ENCODE assay signal across 19 mouse cellular contexts in the genomic region with DNA sequence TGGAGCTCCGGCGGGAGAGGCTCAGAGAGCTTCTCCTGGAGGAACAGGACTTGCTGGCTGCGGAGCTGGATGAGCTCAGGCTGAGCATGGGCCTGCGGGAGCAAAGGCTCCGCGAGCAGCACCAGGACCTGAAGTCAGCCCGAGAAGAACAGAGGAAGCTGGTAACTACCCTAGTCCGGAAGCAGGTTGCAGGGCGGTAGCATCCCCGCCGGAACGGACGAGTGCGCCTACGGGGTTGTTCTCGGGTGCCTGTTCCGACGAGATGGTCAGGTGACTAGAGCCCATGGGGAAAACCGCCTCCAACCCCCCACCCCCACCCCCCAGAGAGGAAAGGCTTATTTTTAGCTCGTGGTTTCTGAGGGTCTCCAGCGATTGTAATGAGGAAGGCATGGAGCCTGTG. TPM values are rescaled to one million over a fixed set of nuclear protein-coding genes. Genes with fewer than 3 reads are reported as not detected.
DNase-seq lines count a peak whose midpoint lies in the region; ATAC-seq and TF ChIP-seq lines count a peak whose summit lies in the region.
"Had no signal": no experiment of that assay in that cellular context is flagged by ENCODE, and none has a peak within 500 bp of the region (broad histone marks: within the 10 kb centered on the region; RNA-seq: fewer than 3 reads in every experiment).

No protein-coding gene starts in this region.

- no peak for TF ChIP-seq CTCF in liver, postnatal 0 days (IDR thresholded peaks at IDR 0.05; ENCODE audit: low read depth)

- no peak for TF ChIP-seq EP300 in liver, postnatal 0 days (IDR thresholded peaks at IDR 0.05; ENCODE audit: low read depth)

- DNase-seq in CD4-positive, CD25-positive, alpha-beta regulatory T cell, adult 2 months (ENCODE audit: low read depth, low spot score): peak; percentile 54
- no peak for DNase-seq in ES-E14 (ENCODE audit: low read depth, low spot score)
- DNase-seq in liver, postnatal 0 days: no peak
- DNase-seq in left cerebral cortex, adult 11 months (ENCODE audit: low spot score): no peak
- DNase-seq: cerebellum, postnatal 10 days; gastrocnemius, postnatal 25 days; kidney, adult 8-10 months; kidney, postnatal 14 days; left cerebral cortex, postnatal 4 days; lung, postnatal 10 days; right cerebral cortex, postnatal 4 days; thymus, adult 18-20 months had no signal

- in situ Hi-C loops in ES-E14 (cut with MboI; ENCODE audit: low sequenced_read_pairs in 2 of 2, unreplicated experiment in 2 of 2): no loop called here

- peaks cover 28% of the 10 kb centered on the region for H3K4me1 ChIP-seq in megakaryocyte, embryonic 14.5 days
- H3K4me1 ChIP-seq in ES-E14 (ENCODE audit: control insufficient read depth in 2 of 2, insufficient read depth in 2 of 2, low read length in 2 of 2, poor library complexity in 1 of 2): peaks cover 0 to 8% of the 10 kb centered on the region in 2 experiments; a peak in 1 of 4 replicates
- peaks cover 7% of the 10 kb centered on the region for H3K4me1 ChIP-seq in liver, postnatal 0 days (ENCODE audit: insufficient read depth)
- H3K4me1 ChIP-seq in midbrain, embryonic 15.5 days: peaks cover 9% of the 10 kb centered on the region

- no peaks in the 10 kb centered on the region for H3K27me3 ChIP-seq in megakaryocyte, embryonic 14.5 days (replicated peaks)
- H3K27me3 ChIP-seq in liver, postnatal 0 days (ENCODE audit: insufficient read depth, low read length): no peaks in the 10 kb centered on the region
- no peaks in the 10 kb centered on the region for H3K27me3 ChIP-seq in midbrain, embryonic 15.5 days (replicated peaks)
- H3K27me3 ChIP-seq: embryonic facial prominence, embryonic 12.5 days; forebrain, embryonic 15.5 days had no signal

- H3K9ac ChIP-seq in ES-E14 (ENCODE audit: insufficient read depth, low read depth, low read length, poor library complexity, severe bottlenecking): peak overlapping the region; percentile 23; the same call in 1 of the 2 replicates
- no peak overlapping the region for H3K9ac ChIP-seq in liver, postnatal 0 days (replicated peaks)
- H3K9ac ChIP-seq in midbrain, embryonic 15.5 days: no peak overlapping the region
- H3K9ac ChIP-seq: forebrain, embryonic 15.5 days had no signal

- WGBS in liver, postnatal 0 days (ENCODE audit: insufficient replicate concordance): 47% methylated on average over 21 of the region's 21 CpGs
- WGBS in midbrain, embryonic 15.5 days: 95% methylated on average over 21 of the region's 21 CpGs

- peaks cover 50% of the 10 kb centered on the region for H3K36me3 ChIP-seq in megakaryocyte, embryonic 14.5 days (replicated peaks; ENCODE audit: low read length)
- H3K36me3 ChIP-seq in ES-E14 (ENCODE audit: control insufficient read depth, insufficient read depth, low read length, poor library complexity, severe bottlenecking): peaks cover 22% of the 10 kb centered on the region
- peaks cover 13% of the 10 kb centered on the region for H3K36me3 ChIP-seq in liver, postnatal 0 days (replicated peaks; ENCODE audit: insufficient read depth, low read length)
- H3K36me3 ChIP-seq in midbrain, embryonic 15.5 days (replicated peaks): peaks cover 14% of the 10 kb centered on the region; the same call in 1 of the 2 replicates

- ATAC-seq in megakaryocyte, adult 5-6 weeks (ENCODE audit: poor library complexity, severe bottlenecking): no peak
- ATAC-seq in liver, postnatal 0 days: no peak
- ATAC-seq in midbrain, embryonic 15.5 days (replicated peaks): no peak
- ATAC-seq: forebrain, embryonic 15.5 days had no signal

- H3K4me2 ChIP-seq in liver, postnatal 0 days (ENCODE audit: low read depth, low read length): peak overlapping the region; percentile 47
- H3K4me2 ChIP-seq in midbrain, embryonic 15.5 days: no peak overlapping the region

- no peak overlapping the region for H3K27ac ChIP-seq in ES-E14 (ENCODE audit: insufficient read depth, low read depth, low read length, poor library complexity, severe bottlenecking)
- H3K27ac ChIP-seq in liver, postnatal 0 days (ENCODE audit: low read depth): no peak overlapping the region
- no peak overlapping the region for H3K27ac ChIP-seq in midbrain, embryonic 15.5 days
- H3K27ac ChIP-seq: embryonic facial prominence, embryonic 12.5 days; forebrain, embryonic 15.5 days; layer of hippocampus, adult 2 months; left cerebral cortex, adult 2 months had no signal

- H3K4me3 ChIP-seq in megakaryocyte, embryonic 14.5 days (replicated peaks): peak overlapping the region; percentile 77
- peak overlapping the region; percentile 28 to 53; a peak in 3 of 4 replicates for H3K4me3 ChIP-seq in ES-E14 (ENCODE audit: insufficient read depth in 1 of 2, low read depth in 1 of 2, low read length in 2 of 2, poor library complexity in 1 of 2, severe bottlenecking in 1 of 2)
- H3K4me3 ChIP-seq in liver, postnatal 0 days (ENCODE audit: low read depth, low read length): 0 out of 2 replicates have a peak overlapping the region, but pooled peaks have one; percentile 1
- H3K4me3 ChIP-seq in midbrain, embryonic 15.5 days: no peak overlapping the region
- H3K4me3 ChIP-seq: layer of hippocampus, adult 2 months; left cerebral cortex, adult 2 months had no signal

- H3K9me3 ChIP-seq in megakaryocyte, embryonic 14.5 days: no peaks in the 10 kb centered on the region
- H3K9me3 ChIP-seq in ES-E14 (ENCODE audit: control insufficient read depth, insufficient read depth, low read depth, low read length): no peaks in the 10 kb centered on the region
- no peaks in the 10 kb centered on the region for H3K9me3 ChIP-seq in liver, postnatal 0 days (ENCODE audit: low read length)
- no peaks in the 10 kb centered on the region for H3K9me3 ChIP-seq in midbrain, embryonic 15.5 days
- H3K9me3 ChIP-seq: embryonic facial prominence, embryonic 12.5 days; forebrain, embryonic 15.5 days had no signal

TF ChIP-seq in ES-E14, 5 proteins besides CTCF, POLR2A, EP300 and RAD21:
- no peak for TF ChIP-seq CHD2 (IDR thresholded peaks at IDR 0.05; ENCODE audit: low read depth, low read length)
- no peak for TF ChIP-seq ZNF384 (IDR thresholded peaks at IDR 0.05; ENCODE audit: low read depth, low read length)
- no peak for TF ChIP-seq MAFK (IDR thresholded peaks at IDR 0.05; ENCODE audit: insufficient read depth, low read depth, low read length)
- TF ChIP-seq HCFC1 (IDR thresholded peaks at IDR 0.05; ENCODE audit: borderline replicate concordance, insufficient read depth, low read length): no peak
- TF ChIP-seq ZC3H11A (IDR thresholded peaks at IDR 0.05; ENCODE audit: borderline replicate concordance, low read depth, low read length): no peak
TF ChIP-seq in ES-E14: peak in this region for 0.

RNA-seq across cellular contexts. Expression of a gene that starts 1.8 kb away (rescaled TPM):
- 7.0 and 10.0 TPM in 2 replicates for polyA plus RNA-seq in megakaryocyte, embryonic 14.5 days (2012; ENCODE audit: insufficient read depth, low replicate concordance)
- 2.6 and 3.0 TPM in 2 replicates for total RNA-seq in megakaryocyte, adult 5-6 weeks (2015)
- 6.9 and 7.6 TPM in 2 replicates for total RNA-seq in megakaryocyte, adult 5-6 weeks (2017)
- total RNA-seq in ES-E14 (2012; rRNA removed): 20.6 and 33.8 TPM in 2 replicates
- polyA plus RNA-seq in liver, postnatal 0 days (2015; fragmentation: Nextera tagmentation; extraction: Ambion mirVana): 1.9 and 2.4 TPM in 2 replicates
- 15.6 and 15.9 TPM in 2 replicates for polyA plus RNA-seq in midbrain, embryonic 15.5 days (2015; fragmentation: Nextera tagmentation; extraction: Ambion mirVana)

RNA-seq across cellular contexts. Expression of a gene that starts 18.6 kb away (rescaled TPM):
- 38.6 and 56.2 TPM in 2 replicates for polyA plus RNA-seq in megakaryocyte, embryonic 14.5 days (2012; ENCODE audit: insufficient read depth, low replicate concordance)
- total RNA-seq in megakaryocyte, adult 5-6 weeks (2015): 268 and 269 TPM in 2 replicates
- 135 and 141 TPM in 2 replicates for total RNA-seq in megakaryocyte, adult 5-6 weeks (2017)
- total RNA-seq in ES-E14 (2012; rRNA removed): 15.6 and 17.2 TPM in 2 replicates
- polyA plus RNA-seq in liver, postnatal 0 days (2015; fragmentation: Nextera tagmentation; extraction: Ambion mirVana): 23.1 and 23.8 TPM in 2 replicates
- 34.5 and 39.1 TPM in 2 replicates for polyA plus RNA-seq in midbrain, embryonic 15.5 days (2015; fragmentation: Nextera tagmentation; extraction: Ambion mirVana)

RNA-seq across cellular contexts. Expression of a gene that starts 51.1 kb away (rescaled TPM):
- polyA plus RNA-seq in megakaryocyte, embryonic 14.5 days (2012; ENCODE audit: insufficient read depth, low replicate concordance): 1.5 and 2.1 TPM in 2 replicates
- 1.5 TPM in 2 replicates for total RNA-seq in megakaryocyte, adult 5-6 weeks (2015)
- 0.94 and 1.8 TPM in 2 replicates for total RNA-seq in megakaryocyte, adult 5-6 weeks (2017)
- total RNA-seq in ES-E14 (2012; rRNA removed): 1.4 and 3.5 TPM in 2 replicates
- 0.32 and 0.38 TPM in 2 replicates for polyA plus RNA-seq in liver, postnatal 0 days (2015; fragmentation: Nextera tagmentation; extraction: Ambion mirVana)
- polyA plus RNA-seq in midbrain, embryonic 15.5 days (2015; fragmentation: Nextera tagmentation; extraction: Ambion mirVana): 0.69 and 0.92 TPM in 2 replicates
